Comparison of ENCODE assay signal across 8 mouse cellular contexts in genomic region chr15:31453098-31453916, GRCm38 (mm10). TPM values are rescaled to one million over a fixed set of nuclear protein-coding genes. Genes with fewer than 3 reads are reported as not detected.
A peak's percentile ranks its signal among the peaks of the same experiment; 100 is the strongest.
DNase-seq lines count a peak whose midpoint lies in the region; ATAC-seq and TF ChIP-seq lines count a peak whose summit lies in the region.

Gene Ropn1l (minus strand): TSS chr15:31453737.

- H3K4me2 ChIP-seq in forebrain, embryonic 13.5 days: peak within 1 kb of the TSS; percentile 86
- peak within 1 kb of the TSS; percentile 76 for H3K4me2 ChIP-seq in neural tube, embryonic 15.5 days

- peak within 1 kb of the TSS; percentile 81 for H3K4me3 ChIP-seq in E14TG2a.4 (replicated peaks; ENCODE audit: low read length)
- H3K4me3 ChIP-seq in forebrain, embryonic 13.5 days: peak within 1 kb of the TSS; percentile 66
- H3K4me3 ChIP-seq in neural tube, embryonic 15.5 days (replicated peaks): peak within 1 kb of the TSS; percentile 71

- under 1% methylated on average over 57 of the region's 57 CpGs for WGBS in forebrain, embryonic 13.5 days
- WGBS in neural tube, embryonic 15.5 days: 2% methylated on average over 48 of the region's 57 CpGs

- peaks cover 14% of the 10 kb centered on the region for H3K36me3 ChIP-seq in E14TG2a.4 (ENCODE audit: insufficient read depth, low read length)
- peaks cover 24% of the 10 kb centered on the region for H3K36me3 ChIP-seq in forebrain, embryonic 13.5 days (ENCODE audit: poor library complexity, severe bottlenecking)
- H3K36me3 ChIP-seq in neural tube, embryonic 15.5 days: peaks cover 7% of the 10 kb centered on the region

- H3K27ac ChIP-seq in forebrain, embryonic 13.5 days: peak within 1 kb of the TSS; percentile 57
- peak within 1 kb of the TSS; percentile 86 for H3K27ac ChIP-seq in neural tube, embryonic 15.5 days (replicated peaks)

- no peak for TF ChIP-seq CTCF in E14TG2a.4 (conservative IDR thresholded peaks at IDR 0.05; ENCODE audit: low read length)

- H3K9me3 ChIP-seq in E14TG2a.4 (ENCODE audit: low read length): no peaks in the 10 kb centered on the region
- H3K9me3 ChIP-seq in forebrain, embryonic 13.5 days (replicated peaks): no peaks in the 10 kb centered on the region
- H3K9me3 ChIP-seq in neural tube, embryonic 15.5 days (replicated peaks): no peaks in the 10 kb centered on the region

- intact Hi-C loops in heart, postnatal 14 days (cut with DNase I): loop anchor here (5.0 to 10.0 kb wide), 2 partner anchors 86 to 131 kb away; partner anchors contain the start of gene Ankrd33b

- peak within 1 kb of the TSS; percentile 78 for H3K9ac ChIP-seq in forebrain, embryonic 13.5 days
- H3K9ac ChIP-seq in neural tube, embryonic 15.5 days (replicated peaks): peak within 1 kb of the TSS; percentile 76

- H3K27me3 ChIP-seq in E14TG2a.4 (ENCODE audit: insufficient read depth, low read length): peaks cover 13% of the 10 kb centered on the region
- no peaks in the 10 kb centered on the region for H3K27me3 ChIP-seq in forebrain, embryonic 13.5 days
- no peaks in the 10 kb centered on the region for H3K27me3 ChIP-seq in neural tube, embryonic 15.5 days (replicated peaks)

- DNase-seq in c-Kit-positive CD71-positive TER-119-positive erythroid progenitor cells, embryonic 14.5 days (ENCODE audit: low spot score): peak; percentile 69
- DNase-seq in heart, postnatal 14 days: peak; percentile 94 to 96
- DNase-seq in layer of hippocampus, adult 11-12 months (ENCODE audit: low spot score): peak; percentile 89
- peak; percentile 95 to 96 for DNase-seq in lung, adult 18-20 months
- peak; percentile 91 for DNase-seq in testis, postnatal 14 days (ENCODE audit: low spot score)

- H3K4me1 ChIP-seq in E14TG2a.4 (replicated peaks; ENCODE audit: low read depth, low read length): peaks cover 40% of the 10 kb centered on the region
- peaks cover 6% of the 10 kb centered on the region; the same call in 1 of the 2 replicates for H3K4me1 ChIP-seq in forebrain, embryonic 13.5 days
- peaks cover 13% of the 10 kb centered on the region for H3K4me1 ChIP-seq in neural tube, embryonic 15.5 days

- peak; percentile 93 for ATAC-seq in forebrain, embryonic 13.5 days
- ATAC-seq in neural tube, embryonic 15.5 days (ENCODE audit: low FRiP score): peak; percentile 94

RNA-seq across cellular contexts. Expression of gene Ropn1l, which starts in this region (rescaled TPM):
- 1.6 and 2.1 TPM in 2 replicates for polyA plus RNA-seq in forebrain, embryonic 13.5 days (2015; fragmentation: Nextera tagmentation; extraction: Ambion mirVana)
- total RNA-seq in heart, postnatal 14 days (2021): under 1 TPM in 1 of 2 experiments, not detected in 1; 0.29 TPM
- 1.5 and 2.0 TPM in 2 replicates for polyA plus RNA-seq in neural tube, embryonic 15.5 days (2015; fragmentation: Nextera tagmentation; extraction: Ambion mirVana)

Comparison
In these comparisons a context has a peak if more than half of its experiments do, and no peak if none do; other contexts are left out.
1. Peak in every context shown above with its lines: DNase-seq, ATAC-seq, H3K4me3 ChIP-seq and H3K27ac ChIP-seq.
2. Peak in DNase-seq in heart, postnatal 14 days; RNA of the gene not detected or under 1 TPM.